Mouse (Mus musculus) midbrain, postnatal 0 days (tissue): Measurements from ENCODE around the gene Ccnt1. TPM values are rescaled to one million over a fixed set of nuclear protein-coding genes. Genes with fewer than 3 reads are reported as not detected.

ENCODE experiments used
- ATAC-seq: fragments of 200-750 bp; cut with Nextera tagmentation; 2 replicates; pipeline ENCODE4 v1.8.0; 2017; ENCODE audit warnings: moderate number of reproducible peaks, mild to moderate bottlenecking, moderate TSS enrichment, moderate library complexity; ENCODE audit not compliant: low FRiP score
- DNase-seq: peaks from one replicate; pipeline ENCODE4 v3.0.0-alpha.2; 2015; ENCODE audit warnings: low spot score
- H3K27ac ChIP-seq: fragments of 300-500 bp; sonication (generic); 2 replicates; pipeline ENCODE4 v1.5.1; 2014; ENCODE audit warnings: low read depth, mild to moderate bottlenecking, low read length, mixed read lengths
- H3K27me3 ChIP-seq: fragments of 300-500 bp; sonication (generic); 2 replicates; pipeline ENCODE4 v1.6.1; 2014; ENCODE audit warnings: low read length, control low read depth, mixed read lengths; ENCODE audit not compliant: insufficient read depth
- H3K36me3 ChIP-seq: fragments of 300-500 bp; sonication (generic); 2 replicates; pipeline ENCODE4 v1.6.1; 2014; ENCODE audit warnings: low read length, control low read depth, mixed read lengths; ENCODE audit not compliant: insufficient read depth
- H3K4me1 ChIP-seq: fragments of 300-500 bp; sonication (generic); 2 replicates; pipeline ENCODE4 v1.6.1; 2014; ENCODE audit warnings: mild to moderate bottlenecking, control low read depth, antibody characterized with exemption, low read length, mixed read lengths; ENCODE audit not compliant: insufficient read depth
- H3K4me2 ChIP-seq: fragments of 300-500 bp; sonication (generic); 2 replicates; pipeline ENCODE4 v1.6.1; 2014; ENCODE audit warnings: low read depth, mild to moderate bottlenecking, low read length, mixed read lengths; ENCODE audit not compliant: poor library complexity, severe bottlenecking
- H3K4me3 ChIP-seq: fragments of 300-500 bp; sonication (generic); 2 replicates; pipeline ENCODE4 v1.5.1; 2014; ENCODE audit warnings: low read depth, mild to moderate bottlenecking, low read length, moderate library complexity
- H3K9ac ChIP-seq: fragments of 300-500 bp; sonication (generic); replicated peaks from 2 replicates; pipeline ENCODE4 v1.6.1; 2014; ENCODE audit warnings: mild to moderate bottlenecking, low read length, moderate library complexity, mixed read lengths; ENCODE audit not compliant: poor library complexity, severe bottlenecking
- H3K9me3 ChIP-seq: fragments of 300-500 bp; sonication (generic); 2 replicates; pipeline ENCODE4 v1.6.1; 2016; ENCODE audit warnings: low read length, control low read depth
- CTCF ChIP-seq: IDR thresholded peaks from 2 replicates; pipeline ENCODE4 v1.5.1; 2016; ENCODE audit warnings: antibody characterized with exemption, mild to moderate bottlenecking
- WGBS: fragments of 180-500 bp; shearing (Covaris S2); extraction: QIAGEN DNeasy Blood & Tissue Kit; methylation state at CpG from one replicate; pipeline ENCODE4 v1.1.7; 2014; 5-methylcytosine and 5-hydroxymethylcytosine counted together
- polyA plus RNA-seq: library from polyadenylated mRNA; unstranded; fragments of >200 nt; fragmentation: Nextera tagmentation; extraction: Ambion mirVana; gene quantifications from 2 replicates; pipeline ENCODE4 v1.2.1, GENCODE M21; 2015
- total RNA-seq: library from RNA; depleted of rRNA; stranded (reverse); fragments of >200 nt; gene quantifications from 2 replicates; pipeline ENCODE4 v1.2.3, GENCODE M21; 2014; rRNA removed

Ccnt1 gene
- total RNA-seq (36.1 and 54.6 TPM in 2 replicates), polyA plus RNA-seq (47.4 and 49.7 TPM in 2 replicates)

DNA sequence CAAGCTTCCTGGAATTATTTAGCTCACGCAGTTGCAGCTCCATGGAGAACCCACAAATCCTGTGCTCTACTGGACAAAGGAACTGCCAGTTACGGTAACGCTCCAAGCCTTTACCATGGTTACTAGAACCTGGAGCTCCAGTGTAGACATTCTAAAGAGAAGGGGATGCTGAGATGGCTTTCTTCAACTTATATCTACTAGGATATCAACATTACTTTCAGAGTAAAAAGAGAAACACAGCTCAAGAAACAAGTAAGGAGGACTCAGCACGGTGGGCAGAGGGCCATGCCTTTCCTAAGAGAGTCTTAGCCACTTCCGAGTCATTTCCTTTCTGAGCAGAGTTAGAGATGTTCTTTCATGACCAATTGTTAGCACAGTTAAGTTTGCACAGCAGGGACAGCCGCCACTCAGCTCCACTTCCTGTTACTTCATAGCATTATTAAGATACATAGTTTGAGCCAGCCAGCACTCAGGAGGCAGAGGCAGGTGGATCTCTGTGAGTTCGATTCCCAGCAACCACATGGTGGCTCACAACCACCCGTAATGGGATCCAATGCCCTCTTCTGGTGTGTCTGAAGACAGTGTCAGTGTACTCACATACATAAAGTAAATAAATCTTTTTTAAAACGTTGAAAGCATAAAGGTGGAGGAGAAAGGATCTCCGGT is at the start of gene Ccnt1, which contains the start of gene 4930415O20Rik:
TSS of gene Ccnt1 (minus strand) at position 51 of the 666 bp plus-strand sequence.
TSS of gene 4930415O20Rik (plus strand) at position 132 of the 666 bp plus-strand sequence.
- WGBS: 83% methylated on average over 10 of the region's 10 CpGs
- Histone ChIP-seq H3K9me3 (no peaks in the 10 kb centered on the region), H3K36me3 (no peaks in the 10 kb centered on the region), H3K4me2 (no peak within 1 kb of the TSS), H3K27ac (no peak within 1 kb of the TSS), H3K4me3 (no peak within 1 kb of the TSS), H3K4me1 (peaks cover 9% of the 10 kb centered on the region; the same call in 1 of the 2 replicates), H3K27me3 (no peaks in the 10 kb centered on the region), H3K9ac (no peak within 1 kb of the TSS)
- no peak for ATAC-seq
- no peak for DNase-seq
- TF ChIP-seq CTCF: no peak

DNA sequence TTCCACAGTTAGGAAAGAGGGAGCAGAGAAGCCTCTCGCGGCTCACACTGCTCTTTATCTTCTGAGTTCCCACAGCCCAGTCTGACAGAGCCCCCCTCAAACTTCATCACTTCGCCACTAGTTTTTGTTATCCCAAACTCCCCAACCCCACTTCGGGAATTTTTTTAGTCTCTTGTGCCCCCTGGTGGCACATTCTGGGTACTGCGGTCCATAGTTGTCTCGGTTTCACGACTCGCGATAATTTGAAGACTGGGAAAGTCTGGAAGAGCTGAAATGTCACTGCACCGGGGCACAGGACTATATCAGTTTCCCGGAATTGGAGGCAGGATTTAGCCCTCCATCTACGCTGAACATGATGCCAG is 46.4 kb upstream of the Ccnt1 start:
- Histone ChIP-seq H3K27ac (no peak overlapping the region), H3K4me3 (no peak overlapping the region), H3K4me1 (no peaks in the 10 kb centered on the region), H3K9ac (no peak overlapping the region), H3K9me3 (no peaks in the 10 kb centered on the region), H3K4me2 (no peak overlapping the region), H3K27me3 (peaks cover 3% of the 10 kb centered on the region; the same call in 1 of the 2 replicates), H3K36me3 (no peaks in the 10 kb centered on the region)
- peak; percentile 93 for TF ChIP-seq CTCF
- 2% methylated on average over 12 of the region's 12 CpGs for WGBS
- ATAC-seq: 0 out of 2 replicates have a peak, but pooled peaks have one; percentile 62
- peak; percentile 80 for DNase-seq

DNA sequence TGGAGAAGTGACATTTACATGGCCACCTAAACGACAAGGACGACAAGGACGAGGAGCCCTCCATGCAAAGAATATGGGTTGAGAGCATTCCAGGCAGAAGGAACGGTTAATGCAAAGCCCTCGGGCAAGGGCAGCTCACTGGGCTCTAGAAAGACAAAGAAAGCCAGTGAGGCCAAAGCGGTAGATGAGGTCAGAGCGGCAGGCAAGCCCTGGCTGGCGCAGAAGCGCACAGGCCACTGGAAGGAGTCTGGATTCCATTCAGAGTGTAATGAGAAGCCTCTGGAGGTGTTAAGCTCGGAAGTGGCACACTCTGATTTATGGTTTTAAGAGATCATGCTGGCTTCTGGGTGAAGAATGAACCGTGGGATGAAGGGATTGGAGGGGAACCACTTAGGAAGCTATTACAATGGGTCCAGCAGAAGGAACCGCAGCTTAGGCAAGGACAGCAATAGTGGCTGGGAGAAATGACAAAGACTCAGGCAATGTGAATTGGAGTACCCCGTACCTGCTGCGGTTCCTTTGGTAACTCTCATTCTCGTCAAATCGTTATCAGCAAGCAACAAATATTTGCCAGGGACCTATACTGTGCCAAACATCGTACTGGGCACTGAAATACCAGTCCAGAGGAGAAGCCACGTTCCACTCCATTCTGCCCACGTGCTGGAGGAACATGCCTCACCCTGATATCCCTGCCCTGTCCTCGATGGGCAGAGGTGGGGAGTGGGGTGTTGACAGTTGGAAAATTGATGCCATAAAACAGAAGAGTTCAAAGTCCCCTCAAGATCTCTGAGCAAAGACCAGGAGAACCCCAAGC is 45.8 kb upstream of the Ccnt1 start:
- ATAC-seq: no peak
- no peak for DNase-seq
- no peak for TF ChIP-seq CTCF

DNA sequence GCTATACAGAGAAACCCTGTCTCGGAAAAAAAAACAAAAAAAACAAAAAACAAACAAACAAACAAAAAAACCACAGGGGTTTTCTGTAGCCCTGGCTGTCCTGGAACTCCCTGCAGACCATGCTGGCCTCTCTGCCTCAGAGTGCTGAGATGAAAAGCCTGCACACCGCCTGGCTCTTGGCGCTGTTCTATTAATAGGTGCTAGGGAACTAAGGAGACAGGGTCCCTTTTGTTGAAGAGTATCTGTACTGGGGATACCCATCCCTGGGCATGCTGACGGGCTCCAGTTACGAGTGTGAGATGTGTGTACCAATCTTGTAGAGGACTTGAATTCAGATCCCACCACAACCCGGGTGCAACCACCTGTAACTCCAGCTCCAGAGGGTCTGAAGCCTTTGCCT is 45.0 kb upstream of the Ccnt1 start:
- Histone ChIP-seq H3K27me3 (peaks cover 3% of the 10 kb centered on the region; the same call in 1 of the 2 replicates), H3K9ac (no peak overlapping the region), H3K4me3 (no peak overlapping the region), H3K27ac (no peak overlapping the region), H3K4me1 (no peaks in the 10 kb centered on the region), H3K36me3 (no peaks in the 10 kb centered on the region), H3K4me2 (no peak overlapping the region), H3K9me3 (no peaks in the 10 kb centered on the region)
- WGBS: 71% methylated on average over 6 of the region's 6 CpGs
- ATAC-seq (no peak), DNase-seq (no peak)
- TF ChIP-seq CTCF: no peak

More for the DNA sequence above, 45.8 kb upstream of the Ccnt1 start:
- Histone ChIP-seq H3K27ac (no peak overlapping the region), H3K4me1 (no peaks in the 10 kb centered on the region), H3K9ac (no peak overlapping the region), H3K4me2 (no peak overlapping the region), H3K9me3 (no peaks in the 10 kb centered on the region), H3K36me3 (no peaks in the 10 kb centered on the region), H3K27me3 (peaks cover 3% of the 10 kb centered on the region; the same call in 1 of the 2 replicates), H3K4me3 (no peak overlapping the region)
- WGBS: 49% methylated on average over 20 of the region's 20 CpGs

DNA sequence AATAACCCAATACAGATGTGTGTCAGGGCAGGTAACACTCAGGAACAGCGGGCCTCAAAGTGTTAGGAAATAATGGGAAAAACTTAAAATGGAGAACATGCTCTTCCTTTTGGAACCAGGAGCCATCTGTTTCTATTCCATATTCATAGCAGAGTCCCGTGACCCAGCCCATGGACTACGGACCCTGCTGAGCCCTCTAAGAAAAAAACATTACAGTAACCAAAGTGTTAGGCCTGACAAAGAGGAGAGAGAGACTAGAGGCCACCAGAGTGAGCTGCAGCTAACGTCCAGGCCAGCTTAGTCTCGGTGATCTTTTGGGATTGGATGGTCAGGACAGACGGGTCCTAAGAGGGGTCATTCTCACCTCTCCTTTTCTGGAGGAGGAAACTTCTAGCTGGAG is 44.2 kb upstream of the Ccnt1 start:
- 0 out of 2 replicates have a peak, but pooled peaks cover 3% of the 10 kb centered on the region for H3K4me1 ChIP-seq
- H3K4me3 ChIP-seq: no peak overlapping the region
- no peak for TF ChIP-seq CTCF
- no peak overlapping the region for H3K4me2 ChIP-seq
- no peak for DNase-seq
- H3K9me3 ChIP-seq: no peaks in the 10 kb centered on the region
- H3K9ac ChIP-seq: no peak overlapping the region
- ATAC-seq: no peak
- H3K27me3 ChIP-seq: no peaks in the 10 kb centered on the region
- no peak overlapping the region for H3K27ac ChIP-seq
- 42% methylated on average over 6 of the region's 6 CpGs for WGBS
- no peaks in the 10 kb centered on the region for H3K36me3 ChIP-seq

DNA sequence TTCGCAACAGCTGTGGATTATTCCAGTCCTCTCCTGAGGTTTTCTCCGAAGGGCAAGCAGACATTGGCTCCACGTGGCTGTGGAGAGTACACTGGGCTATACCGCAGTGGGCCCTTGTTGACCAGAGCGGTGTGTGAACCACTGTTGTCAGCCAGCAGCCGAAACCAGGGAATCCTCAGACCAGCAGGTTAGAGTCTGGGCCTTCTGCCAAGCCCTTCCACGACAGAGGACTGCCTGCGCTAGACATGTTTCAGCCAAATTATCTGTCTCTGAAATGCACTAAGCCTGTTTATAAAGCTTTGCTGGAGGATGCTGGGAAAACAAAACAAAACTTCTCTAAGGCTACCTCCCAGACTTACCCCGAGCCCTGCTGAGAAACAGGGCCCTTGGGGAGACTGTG is 43.8 kb upstream of the Ccnt1 start:
- TF ChIP-seq CTCF: no peak
- ATAC-seq (no peak), DNase-seq (peak; percentile 66)
- Histone ChIP-seq H3K36me3 (no peaks in the 10 kb centered on the region), H3K9me3 (no peaks in the 10 kb centered on the region), H3K27me3 (no peaks in the 10 kb centered on the region), H3K9ac (no peak overlapping the region), H3K4me2 (no peak overlapping the region), H3K4me1 (0 out of 2 replicates have a peak, but pooled peaks cover 3% of the 10 kb centered on the region), H3K4me3 (no peak overlapping the region), H3K27ac (no peak overlapping the region)
- 35% methylated on average over 9 of the region's 9 CpGs for WGBS
